26 mouse cellular contexts compared by ENCODE assay signal in the genomic region with DNA sequence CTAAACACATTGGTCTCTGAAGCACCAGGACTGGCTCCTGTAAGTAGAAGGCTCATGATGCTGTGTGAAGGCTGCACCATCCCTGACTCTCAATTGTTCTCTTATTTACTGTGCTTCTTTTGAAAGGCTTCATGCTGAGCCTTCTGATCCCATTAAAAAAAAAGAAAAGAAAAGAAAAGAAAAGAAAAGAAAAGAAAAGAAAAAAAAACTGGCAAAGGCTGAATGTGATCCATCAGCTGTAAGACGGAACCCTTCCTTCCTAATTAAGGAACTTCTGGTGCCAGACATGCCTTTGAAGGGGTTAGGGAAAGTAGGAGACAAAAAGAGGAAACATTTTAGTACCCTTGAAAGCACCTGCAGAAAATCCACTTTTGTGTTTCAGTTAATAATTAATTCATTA.
"Had no signal": no experiment of that assay in that cellular context is flagged by ENCODE, and none has a peak within 500 bp of the region (broad histone marks: within the 10 kb centered on the region; RNA-seq: fewer than 3 reads in every experiment).

No protein-coding gene starts in this region.

- H3K9ac ChIP-seq: embryonic facial prominence, embryonic 12.5 days; embryonic facial prominence, embryonic 13.5 days; embryonic facial prominence, embryonic 15.5 days; forebrain, embryonic 12.5 days; forebrain, embryonic 15.5 days; forebrain, postnatal 0 days had no signal

- H3K36me3 ChIP-seq: embryonic facial prominence, embryonic 10.5 days; embryonic facial prominence, embryonic 12.5 days; embryonic facial prominence, embryonic 13.5 days; embryonic facial prominence, embryonic 15.5 days; forebrain, embryonic 10.5 days; forebrain, embryonic 12.5 days; forebrain, embryonic 15.5 days; heart, embryonic 10.5 days had no signal

- H3K4me3 ChIP-seq: embryonic facial prominence, embryonic 10.5 days; embryonic facial prominence, embryonic 12.5 days; embryonic facial prominence, embryonic 13.5 days; embryonic facial prominence, embryonic 15.5 days; erythroblast, embryonic 14.5 days; forebrain, embryonic 10.5 days; forebrain, embryonic 12.5 days; forebrain, embryonic 15.5 days; gastrocnemius, adult 2 months; heart, adult 2 months; heart, embryonic 10.5 days had no signal

- H3K27ac ChIP-seq: embryonic facial prominence, embryonic 10.5 days; embryonic facial prominence, embryonic 12.5 days; embryonic facial prominence, embryonic 13.5 days; embryonic facial prominence, embryonic 15.5 days; forebrain, embryonic 10.5 days; forebrain, embryonic 12.5 days; forebrain, embryonic 15.5 days; gastrocnemius, adult 2 months; heart, adult 2 months; heart, embryonic 10.5 days had no signal

- ATAC-seq: forebrain, embryonic 15.5 days; forebrain, embryonic 16.5 days; forebrain, postnatal 0 days had no signal

- H3K4me2 ChIP-seq: embryonic facial prominence, embryonic 12.5 days; embryonic facial prominence, embryonic 13.5 days; embryonic facial prominence, embryonic 15.5 days; forebrain, embryonic 12.5 days; forebrain, embryonic 15.5 days had no signal

- DNase-seq: cerebellum, adult 8-10 months; cerebellum, adult 9-10 months; cerebellum, adult 9-11 months; cerebellum, postnatal 10 days; cerebellum, postnatal 14 days; cerebellum, postnatal 25 days; cerebellum, postnatal 36 days; embryo, embryonic 11 days; forebrain, postnatal 0 days; gastrocnemius, adult 2 months; gastrocnemius, postnatal 10 days; gastrocnemius, postnatal 14 days; gastrocnemius, postnatal 25 days; gastrocnemius, postnatal 36 days; heart, adult 18-20 months; heart, adult 2 months had no signal

- H3K27me3 ChIP-seq: embryonic facial prominence, embryonic 12.5 days; embryonic facial prominence, embryonic 13.5 days; embryonic facial prominence, embryonic 15.5 days; forebrain, embryonic 12.5 days; forebrain, embryonic 15.5 days had no signal

- H3K9me3 ChIP-seq: embryonic facial prominence, embryonic 10.5 days; embryonic facial prominence, embryonic 12.5 days; embryonic facial prominence, embryonic 13.5 days; embryonic facial prominence, embryonic 15.5 days; forebrain, embryonic 10.5 days; forebrain, embryonic 12.5 days; forebrain, embryonic 15.5 days; heart, embryonic 10.5 days had no signal
